Mouse (Mus musculus) layer of hippocampus, postnatal 36 days (tissue): Measurements from ENCODE around the gene Sorbs2. TPM values are rescaled to one million over a fixed set of nuclear protein-coding genes. Genes with fewer than 3 reads are reported as not detected.
"Not testable (repeated sequence)": the region's sequence is repeated elsewhere in the genome, so short reads cannot be mapped to it uniquely, and the experiment has no call there.

ENCODE experiments used
- DNase-seq, 2 experiments: peaks; one replicate each; pipeline ENCODE4 v3.0.0; 2022
- total RNA-seq, 2 experiments: library from RNA; stranded (reverse); gene quantifications; 2 replicates each; pipeline ENCODE4 v1.2.3; 2021

Gene Sorbs2
- total RNA-seq, 2 experiments from 2014 or later, result 176 to 197 TPM

DNA sequence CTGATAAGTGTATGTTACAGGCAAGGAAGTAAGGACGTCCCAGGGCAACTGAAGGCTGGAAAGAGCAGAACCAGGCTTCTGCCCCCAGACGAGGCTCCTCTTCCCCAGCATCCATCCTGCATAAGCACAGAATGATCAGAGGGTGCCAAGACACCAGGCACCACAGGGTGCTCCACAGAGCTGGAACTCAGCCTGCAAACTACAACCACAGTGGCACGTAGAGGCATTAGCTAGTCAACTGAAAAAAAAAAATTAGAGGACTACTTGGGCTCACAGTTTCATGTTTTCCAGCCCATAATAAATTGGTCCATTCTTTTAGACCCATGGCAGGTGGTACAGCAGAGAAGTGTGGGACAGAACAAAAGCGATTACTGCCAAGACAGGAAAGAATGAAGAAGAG lies 338.3 kb downstream of the Sorbs2 start:
- DNase-seq, result no peak

- DNase-seq, result no peak
These were observed 347.5 kb downstream of the Sorbs2 start for GRCm38 (mm10) chr8:45855118-45855517.

GRCm38 (mm10) chr8:45857734-45858133 lies 350.1 kb downstream of the Sorbs2 start:
- no peak for DNase-seq

DNA sequence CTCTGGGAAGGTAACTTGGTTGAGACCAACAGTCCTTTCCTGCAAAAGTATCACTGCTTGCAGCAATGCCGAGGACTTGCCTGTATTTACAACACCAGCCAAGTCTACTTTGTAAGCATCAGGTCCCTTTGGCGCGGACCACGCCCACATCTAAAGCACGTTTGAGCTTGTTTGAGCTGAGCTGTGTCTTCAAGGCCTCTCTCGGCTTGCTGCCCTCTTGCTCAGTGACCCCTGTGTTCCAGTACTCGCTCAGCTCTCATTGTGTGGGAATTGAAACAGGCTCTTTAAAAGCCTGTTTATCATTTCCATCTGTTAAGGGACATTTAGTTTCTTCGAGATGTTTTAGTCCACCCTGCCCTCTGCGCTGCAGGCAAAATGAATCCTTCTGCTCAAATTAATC lies 350.8 kb downstream of the Sorbs2 start:
- no peak for DNase-seq

DNA sequence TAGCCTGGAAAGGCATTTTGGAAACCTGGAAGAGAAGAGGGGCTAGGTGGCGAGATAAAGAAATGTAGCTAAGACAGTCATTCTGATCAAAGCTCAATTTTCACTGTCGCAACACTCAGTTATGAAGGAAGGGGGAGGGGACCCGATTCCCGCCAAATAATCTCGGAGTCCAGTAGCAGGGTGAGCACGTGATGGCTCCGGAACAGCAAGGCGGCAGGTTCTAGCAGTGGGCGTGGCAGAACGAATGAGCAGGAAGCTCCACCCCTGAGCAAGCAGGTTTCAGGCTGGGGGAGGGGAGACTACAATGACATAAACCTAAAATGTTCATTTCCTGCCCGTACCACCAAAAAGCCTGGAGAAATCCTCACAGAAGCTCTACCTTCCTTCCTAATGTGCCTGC lies 364.0 kb downstream of the Sorbs2 start:
- DNase-seq, result not testable (repeated sequence)

- DNase-seq, result no peak
These were observed 364.5 kb downstream of the Sorbs2 start for GRCm38 (mm10) chr8:45872077-45872476.

DNA sequence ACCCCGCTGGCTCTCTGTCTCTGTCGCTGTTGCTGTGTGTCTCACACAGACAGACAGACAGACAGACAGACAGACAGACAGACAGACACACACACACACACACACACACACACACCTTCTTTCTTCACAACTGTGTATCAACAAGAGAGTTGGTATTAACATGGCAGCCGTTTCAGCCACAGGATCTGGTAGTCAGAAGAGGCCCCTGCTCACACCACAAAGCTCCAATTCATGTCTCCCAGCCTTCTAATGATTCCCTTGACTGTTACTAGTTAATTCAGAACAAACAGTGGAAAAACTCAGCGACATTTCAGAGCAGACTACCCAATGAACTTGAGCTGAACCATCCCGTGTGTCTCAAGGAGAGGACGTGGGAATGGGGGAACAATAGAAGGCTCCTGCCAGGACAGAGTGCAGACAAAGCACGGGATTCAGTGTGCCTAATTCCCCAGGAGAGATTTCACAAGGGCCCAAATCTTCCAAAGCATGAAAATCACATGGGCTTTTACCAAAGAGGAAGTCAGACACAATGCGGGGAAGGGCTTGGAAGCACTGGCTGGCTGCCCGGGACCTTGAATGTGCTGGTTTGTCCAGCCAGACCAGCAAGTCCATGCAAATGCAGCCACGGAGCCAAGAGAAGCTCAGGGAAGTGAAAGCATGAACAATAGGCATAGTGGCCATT lies 367.5 kb downstream of the Sorbs2 start:
- DNase-seq, result peak; percentile 31 to 54

DNA sequence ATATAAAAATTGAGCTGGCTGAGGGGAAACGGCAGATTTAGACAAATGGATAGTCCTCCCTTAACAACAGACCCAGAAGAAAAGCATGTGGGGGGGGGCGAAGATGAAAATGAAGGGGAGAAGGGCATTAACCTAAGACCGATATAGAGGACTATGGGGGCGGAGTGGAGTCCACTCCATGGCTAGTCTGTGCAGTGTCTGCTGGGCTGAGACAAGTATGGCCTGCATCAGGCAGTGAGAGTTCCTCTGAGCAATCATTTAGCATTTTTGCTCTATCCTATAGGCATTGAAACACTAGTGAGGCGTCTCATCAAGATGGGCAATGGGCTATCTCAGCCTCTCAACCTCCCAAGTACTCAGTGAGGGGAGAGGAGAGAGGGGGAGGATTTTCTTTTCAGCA lies 368.8 kb downstream of the Sorbs2 start:
- no peak for DNase-seq

Other genes starting within 250 kb of the Sorbs2 start
- not detected for gene F11, start 245.8 kb upstream of the Sorbs2 start, total RNA-seq
- not detected for gene Klkb1, start 212.9 kb upstream of the Sorbs2 start, total RNA-seq
- not detected for gene Gm45753, start 199.3 kb upstream of the Sorbs2 start, total RNA-seq
- gene Cyp4v3, start 174.6 kb upstream of the Sorbs2 start, total RNA-seq, result 1 to 10 TPM; 6.6 to 6.8 TPM
- 10 to 100 TPM; 12.0 to 12.9 TPM for gene Fam149a, start 125.5 kb upstream of the Sorbs2 start, total RNA-seq
- gene Tlr3, start 96.7 kb upstream of the Sorbs2 start, total RNA-seq, result 1 to 10 TPM; 7.5 to 8.3 TPM